Mouse (Mus musculus): ENCODE measurements around the gene Slc25a47.

GRCm38 (mm10) chr12:108808465-108808864 is 27.4 kb upstream of the Slc25a47 start:
- TF ChIP-seq EP300 (IDR thresholded peaks at IDR 0.05; ENCODE audit: low read depth) (no peak), CTCF (IDR thresholded peaks at IDR 0.05; ENCODE audit: low read depth) (no peak)
